In the genomic region with DNA sequence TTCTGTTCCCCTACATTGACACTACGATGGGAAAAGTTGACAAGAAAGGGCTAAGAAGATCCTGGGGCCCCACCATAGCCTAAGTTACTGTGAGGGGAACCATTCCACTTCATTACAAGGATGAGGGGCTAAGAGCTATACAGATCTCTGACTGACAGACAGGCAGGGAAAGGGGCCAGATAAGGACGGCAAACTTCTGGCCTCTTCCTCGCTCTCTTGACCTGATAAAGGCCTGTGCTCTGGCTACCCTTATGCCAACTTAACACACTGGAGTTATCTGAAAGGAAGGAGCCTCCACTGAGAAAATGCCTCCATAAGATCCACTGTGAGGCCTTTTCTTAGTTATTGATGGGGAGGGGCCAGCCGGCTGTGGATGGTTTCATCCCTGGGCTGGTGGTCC, we compare ENCODE assay signal across 23 mouse cellular contexts. TPM values are rescaled to one million over a fixed set of nuclear protein-coding genes. Genes with fewer than 3 reads are reported as not detected.
A peak's percentile ranks its signal among the peaks of the same experiment; 100 is the strongest.
DNase-seq lines count a peak whose midpoint lies in the region; ATAC-seq and TF ChIP-seq lines count a peak whose summit lies in the region.
"Had no signal": no experiment of that assay in that cellular context is flagged by ENCODE, and none has a peak within 500 bp of the region (broad histone marks: within the 10 kb centered on the region; RNA-seq: fewer than 3 reads in every experiment).

No protein-coding gene starts in this region.

- no peaks in the 10 kb centered on the region for H3K79me2 ChIP-seq in macrophage (ENCODE audit: inconsistent target)

- no peak for TF ChIP-seq CTCF in intestine, postnatal 0 days (IDR thresholded peaks at IDR 0.05; ENCODE audit: low read depth)
- no peak for TF ChIP-seq CTCF in bone marrow, adult 2 months (IDR thresholded peaks at IDR 0.05; ENCODE audit: control insufficient read depth, insufficient read depth, low read length)

- H3K27me3 ChIP-seq in intestine, postnatal 0 days (replicated peaks; ENCODE audit: control insufficient read depth, insufficient read depth, low read length), result no peaks in the 10 kb centered on the region
- H3K27me3 ChIP-seq in intestine, embryonic 16.5 days (replicated peaks; ENCODE audit: control insufficient read depth, insufficient read depth, low read length), result no peaks in the 10 kb centered on the region
- H3K27me3 ChIP-seq in liver, embryonic 12.5 days (replicated peaks), result no peaks in the 10 kb centered on the region
- no peaks in the 10 kb centered on the region for H3K27me3 ChIP-seq in forebrain, embryonic 14.5 days (replicated peaks; ENCODE audit: control insufficient read depth, insufficient read depth, low read length)
- H3K27me3 ChIP-seq: embryonic facial prominence, embryonic 15.5 days; midbrain, embryonic 15.5 days; neural tube, embryonic 13.5 days had no signal

- H3K9ac ChIP-seq in intestine, postnatal 0 days (ENCODE audit: low read depth, low read length), result no peak overlapping the region
- no peak overlapping the region for H3K9ac ChIP-seq in intestine, embryonic 16.5 days (ENCODE audit: low read depth, low read length)
- peak overlapping the region; percentile 36; the same call in 1 of the 2 replicates for H3K9ac ChIP-seq in liver, embryonic 12.5 days
- no peak overlapping the region for H3K9ac ChIP-seq in forebrain, embryonic 14.5 days (ENCODE audit: low read length)
- H3K9ac ChIP-seq: embryonic facial prominence, embryonic 15.5 days; forebrain, postnatal 0 days; hindbrain, embryonic 14.5 days; midbrain, embryonic 15.5 days; neural tube, embryonic 13.5 days had no signal

- H3K36me3 ChIP-seq in intestine, postnatal 0 days (ENCODE audit: control insufficient read depth, insufficient read depth), result no peaks in the 10 kb centered on the region
- H3K36me3 ChIP-seq in intestine, embryonic 16.5 days (ENCODE audit: control insufficient read depth, insufficient read depth, low read length), result no peaks in the 10 kb centered on the region
- H3K36me3 ChIP-seq in liver, embryonic 12.5 days, result no peaks in the 10 kb centered on the region
- H3K36me3 ChIP-seq in macrophage (ENCODE audit: inconsistent target), result no peaks in the 10 kb centered on the region
- no peaks in the 10 kb centered on the region for H3K36me3 ChIP-seq in forebrain, embryonic 14.5 days (ENCODE audit: control insufficient read depth, insufficient read depth, low read length)
- H3K36me3 ChIP-seq: embryonic facial prominence, embryonic 15.5 days; forebrain, embryonic 10.5 days; heart, embryonic 10.5 days; midbrain, embryonic 15.5 days; neural tube, embryonic 13.5 days had no signal

- peaks cover 7% of the 10 kb centered on the region; the same call in 1 of the 2 replicates for H3K4me1 ChIP-seq in intestine, postnatal 0 days (replicated peaks; ENCODE audit: control insufficient read depth, insufficient read depth, low read length)
- peaks cover 13% of the 10 kb centered on the region for H3K4me1 ChIP-seq in intestine, embryonic 16.5 days (ENCODE audit: control insufficient read depth, insufficient read depth, low read length)
- H3K4me1 ChIP-seq in bone marrow, adult 2 months (ENCODE audit: control insufficient read depth, insufficient read depth, low read length), result peaks cover 23% of the 10 kb centered on the region
- H3K4me1 ChIP-seq in liver, embryonic 12.5 days, result peaks cover 87% of the 10 kb centered on the region
- H3K4me1 ChIP-seq in forebrain, embryonic 14.5 days (ENCODE audit: control insufficient read depth, insufficient read depth, low read length), result no peaks in the 10 kb centered on the region
- H3K4me1 ChIP-seq: embryonic facial prominence, embryonic 15.5 days; forebrain, embryonic 10.5 days; midbrain, embryonic 15.5 days; neural tube, embryonic 13.5 days had no signal

- WGBS in intestine, postnatal 0 days, result 74% methylated on average over 4 of the region's 4 CpGs
- WGBS in intestine, embryonic 16.5 days, result 87% methylated on average over 4 of the region's 4 CpGs
- WGBS in bone marrow, adult 2 months, result 66% methylated on average over 4 of the region's 4 CpGs
- 15% methylated on average over 4 of the region's 4 CpGs for WGBS in liver, embryonic 12.5 days (ENCODE audit: insufficient replicate concordance)
- WGBS in macrophage (ENCODE audit: missing documents), result 86% methylated on average over 4 of the region's 4 CpGs
- 91% methylated on average over 4 of the region's 4 CpGs for WGBS in forebrain, embryonic 14.5 days

- TF ChIP-seq POLR2A in bone marrow, adult 2 months (IDR thresholded peaks at IDR 0.05; ENCODE audit: borderline replicate concordance, control insufficient read depth, low read depth, low read length), result no peak

- no peak for ATAC-seq in intestine, postnatal 0 days
- no peak for ATAC-seq in intestine, embryonic 16.5 days
- peak; percentile 88 for ATAC-seq in liver, embryonic 12.5 days
- no peak for ATAC-seq in forebrain, embryonic 14.5 days
- ATAC-seq: forebrain, postnatal 0 days; midbrain, embryonic 15.5 days had no signal

- H3K27ac ChIP-seq in intestine, postnatal 0 days (ENCODE audit: low read depth, low read length), result peak overlapping the region; percentile 42
- H3K27ac ChIP-seq in intestine, embryonic 16.5 days (ENCODE audit: low read length), result no peak overlapping the region
- peak overlapping the region; percentile 49 for H3K27ac ChIP-seq in bone marrow, adult 2 months (ENCODE audit: control insufficient read depth, insufficient read depth, low read depth, low read length, poor library complexity)
- H3K27ac ChIP-seq in liver, embryonic 12.5 days, result peak overlapping the region; percentile 87
- peak overlapping the region; percentile 82 for H3K27ac ChIP-seq in macrophage
- H3K27ac ChIP-seq in forebrain, embryonic 14.5 days (ENCODE audit: low read depth, low read length), result no peak overlapping the region
- H3K27ac ChIP-seq: embryonic facial prominence, embryonic 15.5 days; forebrain, embryonic 10.5 days; hindbrain, embryonic 14.5 days; midbrain, embryonic 15.5 days; neural tube, embryonic 13.5 days had no signal

- no peaks in the 10 kb centered on the region for H3K9me3 ChIP-seq in intestine, postnatal 0 days (ENCODE audit: control insufficient read depth)
- H3K9me3 ChIP-seq in intestine, embryonic 16.5 days (ENCODE audit: control insufficient read depth, low read length), result no peaks in the 10 kb centered on the region
- H3K9me3 ChIP-seq in liver, embryonic 12.5 days (replicated peaks), result no peaks in the 10 kb centered on the region
- no peaks in the 10 kb centered on the region for H3K9me3 ChIP-seq in forebrain, embryonic 14.5 days (replicated peaks; ENCODE audit: control insufficient read depth, low read length)
- H3K9me3 ChIP-seq: embryonic facial prominence, embryonic 15.5 days; forebrain, embryonic 10.5 days; heart, embryonic 10.5 days; midbrain, embryonic 15.5 days; neural tube, embryonic 13.5 days had no signal

- H3K4me3 ChIP-seq in intestine, postnatal 0 days (ENCODE audit: low read depth, low read length), result no peak overlapping the region
- H3K4me3 ChIP-seq in intestine, embryonic 16.5 days (ENCODE audit: low read length), result no peak overlapping the region
- no peak overlapping the region for H3K4me3 ChIP-seq in bone marrow, adult 2 months (replicated peaks; ENCODE audit: control insufficient read depth, low read depth, low read length)
- H3K4me3 ChIP-seq in liver, embryonic 12.5 days, result no peak overlapping the region
- no peak overlapping the region for H3K4me3 ChIP-seq in macrophage (ENCODE audit: inconsistent target)
- no peak overlapping the region for H3K4me3 ChIP-seq in forebrain, embryonic 14.5 days (ENCODE audit: low read depth, low read length)
- H3K4me3 ChIP-seq: embryonic facial prominence, embryonic 15.5 days; forebrain, embryonic 10.5 days; heart, embryonic 10.5 days; midbrain, embryonic 15.5 days; neural tube, embryonic 13.5 days had no signal

- H3K4me2 ChIP-seq in intestine, postnatal 0 days (replicated peaks; ENCODE audit: low read depth), result no peak overlapping the region
- H3K4me2 ChIP-seq in intestine, embryonic 16.5 days (ENCODE audit: low read depth, low read length), result no peak overlapping the region
- peak overlapping the region; percentile 34 for H3K4me2 ChIP-seq in liver, embryonic 12.5 days
- H3K4me2 ChIP-seq in forebrain, embryonic 14.5 days (ENCODE audit: low read length), result no peak overlapping the region
- H3K4me2 ChIP-seq: embryonic facial prominence, embryonic 15.5 days; hindbrain, embryonic 14.5 days; midbrain, embryonic 15.5 days; neural tube, embryonic 13.5 days had no signal

- no peak for DNase-seq in frontal cortex, postnatal 10 days (ENCODE audit: low spot score in 2 of 2)
- no peak for DNase-seq in layer of hippocampus, postnatal 14 days (ENCODE audit: low spot score in 2 of 2)
- no peak for DNase-seq in forebrain, embryonic 14.5 days (ENCODE audit: low spot score)
- DNase-seq: cerebellum, adult 2 months; forebrain, postnatal 0 days; heart, postnatal 4 days; kidney, adult 8-10 months; kidney, postnatal 10 days; lung, adult 2 months; retina, postnatal 1 day; right cerebral cortex, postnatal 25 days; thymus, postnatal 14 days had no signal

RNA-seq across cellular contexts. Expression of a gene that starts 39.0 kb away (rescaled TPM):
- 30.8 and 32.4 TPM in 2 replicates for polyA plus RNA-seq in intestine, postnatal 0 days (2015; fragmentation: Nextera tagmentation; extraction: Ambion mirVana)
- polyA plus RNA-seq in intestine, embryonic 16.5 days (2015; fragmentation: Nextera tagmentation; extraction: Ambion mirVana), result 59.3 and 60.2 TPM in 2 replicates
- 18.8 and 23.8 TPM in 2 replicates for polyA plus RNA-seq in bone marrow, adult 2 months (2011; ENCODE audit: insufficient read depth, insufficient read length, low replicate concordance, missing spikeins)
- polyA plus RNA-seq in liver, embryonic 12.5 days (2016; fragmentation: Nextera tagmentation; extraction: Ambion mirVana), result 42.4 and 42.8 TPM in 2 replicates
- 10 to 100 TPM; 11.8 to 84.0 (median 43.1) TPM for total RNA-seq in macrophage (2018; cell fraction: chromatin; rRNA removed)
- 10 to 100 TPM; 14.7 to 28.6 (median 21.0) TPM for total RNA-seq in macrophage (2018; cell fraction: cytosol; rRNA removed)
- 10 to 100 TPM in 25 of 26 experiments, 1 to 10 TPM in 1; 9.9 to 59.8 (median 35.5) TPM for total RNA-seq in macrophage (2018; cell fraction: nucleus; rRNA removed)
- polyA plus RNA-seq in macrophage (2018), result 13.7 to 36.1 TPM (median 24.5 TPM) in 3 replicates
- 10 to 100 TPM; 62.0 to 62.6 TPM for total RNA-seq in layer of hippocampus, postnatal 14 days (2021)
- polyA plus RNA-seq in forebrain, embryonic 14.5 days (2014; fragmentation: Nextera tagmentation; extraction: Ambion mirVana), result 43.8 and 49.9 TPM in 2 replicates

Comparison
In these comparisons a context has a peak if more than half of its experiments do, and no peak if none do; other contexts are left out.
1. H3K27ac ChIP-seq: peak in intestine, postnatal 0 days (single experiment), bone marrow, adult 2 months (single experiment), liver, embryonic 12.5 days (single experiment) and macrophage (single experiment); none in intestine, embryonic 16.5 days (single experiment) and forebrain, embryonic 14.5 days (single experiment).